Mouse (Mus musculus) gastrocnemius, adult 18-20 months (tissue): Measurements from ENCODE around the gene Kcnj14. TPM values are rescaled to one million over a fixed set of nuclear protein-coding genes. Genes with fewer than 3 reads are reported as not detected.
A peak's percentile ranks its signal among the peaks of the same experiment; 100 is the strongest.

ENCODE experiments used
- DNase-seq: peaks from one replicate; pipeline ENCODE4 v3.0.0; 2021; ENCODE audit warnings: low spot score
- long read RNA-seq, 2 experiments: library from polyadenylated mRNA; stranded (forward); transcript quantifications; one replicate each; pipeline ENCODE4 v2.0.0; 2021
- total RNA-seq, 2 experiments: library from RNA; stranded (reverse); gene quantifications; 2 replicates each; pipeline ENCODE4 v1.2.3; 2021

Gene Kcnj14
- under 1 TPM in 1 of 2 experiments, not detected in 1; 0.28 TPM for total RNA-seq
- long read RNA-seq, experiment 1 = 0 reads
- long read RNA-seq, experiment 2 = 0 reads

GRCm38 (mm10) chr7:45824598-45824997 lies at the start of gene Kcnj14:
Gene Kcnj14 (minus strand): TSS chr7:45824782.
- no peak for DNase-seq

GRCm38 (mm10) chr7:45873061-45873947 lies 48.7 kb upstream of the Kcnj14 start:
- peak; percentile 59 for DNase-seq

GRCm38 (mm10) chr7:45872624-45873023 lies 48.0 kb upstream of the Kcnj14 start, which contains the start of gene Kdelr1:
Gene Kdelr1 (plus strand): TSS chr7:45872772.
- DNase-seq = peak; percentile 92

GRCm38 (mm10) chr7:45870282-45871058 lies 45.9 kb upstream of the Kcnj14 start:
- DNase-seq = no peak

- DNase-seq = no peak
These were observed 45.2 kb upstream of the Kcnj14 start for GRCm38 (mm10) chr7:45869787-45870186.

- no peak for DNase-seq
These were observed 44.6 kb upstream of the Kcnj14 start for GRCm38 (mm10) chr7:45869107-45869670.

GRCm38 (mm10) chr7:45867871-45868270 lies 43.3 kb upstream of the Kcnj14 start:
- no peak for DNase-seq

GRCm38 (mm10) chr7:45865925-45866910 lies 41.6 kb upstream of the Kcnj14 start:
- peak; percentile 88 for DNase-seq

- DNase-seq = no peak
These were observed 39.9 kb upstream of the Kcnj14 start for GRCm38 (mm10) chr7:45864435-45864834.

- no peak for DNase-seq
These were observed 38.2 kb upstream of the Kcnj14 start for GRCm38 (mm10) chr7:45862804-45863203.

GRCm38 (mm10) chr7:45859008-45859407 lies 34.4 kb upstream of the Kcnj14 start:
- no peak for DNase-seq

- no peak for DNase-seq
These were observed 32.6 kb upstream of the Kcnj14 start for GRCm38 (mm10) chr7:45856950-45857901.

GRCm38 (mm10) chr7:45853089-45853488 lies 28.5 kb upstream of the Kcnj14 start:
- no peak for DNase-seq

- DNase-seq = no peak
These were observed 26.1 kb upstream of the Kcnj14 start for GRCm38 (mm10) chr7:45850661-45851060.

- no peak for DNase-seq
These were observed 24.0 kb upstream of the Kcnj14 start for GRCm38 (mm10) chr7:45848447-45849027.

- no peak for DNase-seq
These were observed 18.6 kb upstream of the Kcnj14 start for GRCm38 (mm10) chr7:45842950-45843744.

GRCm38 (mm10) chr7:45833924-45834323 lies 9.3 kb upstream of the Kcnj14 start:
- no peak for DNase-seq

GRCm38 (mm10) chr7:45833148-45833790 lies 8.7 kb upstream of the Kcnj14 start:
- DNase-seq = no peak
